Mouse (Mus musculus): ENCODE measurements around the gene Gm9747.
A peak's percentile ranks its signal among the peaks of the same experiment; 100 is the strongest.

Gene Gm9747

GRCm38 (mm10) chr1:82253789-82254445 is 21.0 kb downstream of the Gm9747 start:
- DNase-seq (ENCODE audit: low read depth, low spot score) = no peak

DNA sequence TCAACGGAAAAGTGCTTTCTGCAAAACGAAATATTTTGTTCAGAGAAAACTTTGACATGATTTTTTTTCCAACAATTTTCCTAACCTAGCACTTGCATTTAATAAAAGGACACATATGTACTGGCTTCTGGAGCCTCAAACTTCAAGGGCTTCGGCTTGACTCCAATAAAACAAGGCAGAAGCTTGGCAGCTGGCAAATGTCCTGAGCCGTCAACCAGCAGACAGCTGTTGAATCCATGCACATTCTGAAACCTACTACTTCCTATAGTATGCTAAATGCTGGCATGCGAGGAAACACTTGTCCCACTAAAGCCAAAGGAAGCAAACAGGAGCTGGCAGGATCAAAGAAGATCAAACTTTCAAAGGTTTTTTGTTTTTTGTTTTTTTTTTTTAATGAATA is 24.5 kb downstream of the Gm9747 start:
- peak; percentile 63 for DNase-seq (ENCODE audit: low read depth, low spot score)

DNA sequence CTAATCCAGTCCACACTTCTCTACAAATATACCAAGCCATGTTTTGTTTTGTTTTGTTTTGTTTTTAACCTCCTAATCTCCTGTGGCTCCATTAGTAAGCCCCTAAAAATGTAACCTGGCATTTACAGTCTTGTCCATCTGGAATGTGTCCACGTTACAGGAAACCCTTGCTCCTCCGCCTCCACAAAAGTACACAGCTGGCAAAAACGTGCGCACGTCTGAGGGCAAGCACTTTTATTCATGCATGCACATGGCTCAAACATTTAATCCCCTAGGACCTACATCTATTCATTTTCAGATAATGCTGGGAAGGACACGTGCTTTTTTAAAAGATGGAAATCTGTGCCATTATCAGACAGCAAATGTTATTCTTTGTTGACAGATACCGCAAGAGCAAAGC is 25.4 kb downstream of the Gm9747 start:
- DNase-seq (ENCODE audit: low read depth, low spot score) = peak; percentile 67

GRCm38 (mm10) chr1:82260055-82260454 is 27.1 kb downstream of the Gm9747 start:
- no peak for DNase-seq (ENCODE audit: low read depth, low spot score)

DNA sequence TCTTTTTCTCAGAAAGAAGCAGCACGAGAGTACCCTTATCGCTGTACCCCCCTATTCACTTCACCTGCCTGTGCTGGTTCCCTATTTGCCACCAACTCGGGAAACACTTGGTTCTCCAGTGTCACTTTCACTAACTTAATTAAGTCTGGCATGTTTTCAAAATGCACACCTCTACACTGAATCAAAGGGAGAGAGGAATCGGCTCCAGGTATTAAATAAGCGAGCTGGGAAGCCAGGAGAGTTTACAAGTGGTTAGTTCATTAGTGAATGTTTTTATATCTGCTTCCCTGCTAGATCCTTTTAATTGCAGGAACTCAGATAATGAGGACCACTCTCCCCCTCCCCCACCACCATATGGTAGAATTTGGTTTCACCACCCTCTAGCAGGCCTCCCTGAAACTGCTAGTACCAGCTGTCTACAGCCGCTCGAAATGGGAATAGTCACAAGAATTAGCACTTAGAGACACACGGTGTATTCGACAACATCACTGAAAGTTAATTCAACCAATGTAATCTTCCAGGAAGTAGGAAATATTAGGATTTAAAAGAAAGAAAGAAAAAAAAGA is 28.2 kb downstream of the Gm9747 start:
- peak; percentile 75 for DNase-seq (ENCODE audit: low read depth, low spot score)

DNA sequence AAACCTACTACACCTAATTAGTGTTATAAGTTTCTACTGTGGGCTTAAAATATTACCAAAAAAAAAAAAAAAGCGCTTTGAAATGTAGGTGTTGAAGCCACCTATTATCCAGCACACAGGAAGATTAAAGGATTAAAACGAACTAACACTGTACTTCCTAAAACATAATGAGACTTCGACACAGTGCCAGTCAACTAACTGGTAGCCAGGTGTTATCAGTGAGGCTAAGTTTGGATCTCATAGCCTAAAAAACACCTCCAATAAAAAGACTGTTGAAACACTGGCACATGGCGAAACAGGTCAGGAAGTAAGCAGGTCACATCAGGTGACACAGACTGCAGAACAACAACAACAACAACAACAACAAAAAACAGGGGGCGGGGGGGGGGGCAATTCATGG is 28.7 kb downstream of the Gm9747 start:
- DNase-seq (ENCODE audit: low read depth, low spot score) = no peak

GRCm38 (mm10) chr1:82262331-82262730 is 29.4 kb downstream of the Gm9747 start:
- DNase-seq (ENCODE audit: low read depth, low spot score) = no peak

DNA sequence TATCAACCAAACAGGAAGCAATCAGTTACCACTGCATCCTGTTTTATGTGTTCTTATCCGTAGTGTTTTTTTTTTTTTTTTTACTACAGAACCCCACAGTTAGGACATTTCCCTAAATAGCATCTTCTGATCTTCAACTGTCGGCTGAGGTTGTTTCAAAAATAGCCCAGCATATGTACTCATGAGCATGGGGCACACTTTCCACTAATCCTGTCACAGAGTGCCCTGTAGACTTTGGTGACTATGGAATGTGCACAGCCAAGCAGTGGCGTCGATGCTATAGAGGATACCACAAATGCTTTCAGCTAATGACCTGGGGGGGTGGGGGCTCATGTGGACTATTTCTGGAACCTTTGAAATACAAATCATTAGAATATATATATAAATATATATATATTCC is 34.6 kb downstream of the Gm9747 start:
- no peak for DNase-seq (ENCODE audit: low read depth, low spot score)

DNA sequence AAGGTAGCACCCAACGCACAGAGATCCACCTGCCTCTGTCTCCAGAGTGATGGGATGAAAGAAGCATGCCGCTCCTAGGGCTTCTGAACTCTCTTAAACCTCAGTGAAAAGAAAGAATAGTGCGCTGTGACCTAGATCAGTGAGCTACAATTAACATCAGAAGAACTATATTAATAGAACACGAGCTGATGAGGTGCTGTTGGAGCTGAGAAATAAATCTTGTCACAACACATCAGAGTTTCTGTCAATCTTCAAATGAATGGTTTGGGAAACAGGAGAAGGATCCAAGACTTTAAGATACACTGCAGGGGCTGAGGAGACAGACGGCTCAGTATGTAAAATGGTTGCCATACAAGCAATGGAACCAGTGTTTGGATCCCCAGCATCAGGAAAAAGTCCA is 39.3 kb downstream of the Gm9747 start:
- no peak for DNase-seq (ENCODE audit: low read depth, low spot score)

DNA sequence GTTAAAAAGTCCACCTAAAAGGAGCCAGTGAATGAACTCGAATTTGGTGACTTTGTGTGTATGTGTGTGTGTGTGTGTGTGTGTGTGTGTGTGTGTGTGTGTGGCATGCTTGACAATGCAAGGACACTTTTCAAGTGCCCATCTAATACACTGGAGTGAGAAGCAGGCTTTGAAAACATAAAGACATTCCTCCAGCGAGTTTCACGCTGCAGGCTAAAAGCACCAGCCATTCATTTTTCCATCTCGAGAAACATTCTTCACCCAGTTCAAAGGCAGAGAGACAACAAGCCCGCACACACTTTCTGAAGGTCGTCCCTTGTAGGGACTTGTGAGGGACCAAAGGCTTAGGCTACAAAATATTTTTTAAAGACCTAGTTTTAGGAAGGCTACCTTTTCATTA is 40.6 kb downstream of the Gm9747 start:
- DNase-seq (ENCODE audit: low read depth, low spot score) = peak; percentile 43

DNA sequence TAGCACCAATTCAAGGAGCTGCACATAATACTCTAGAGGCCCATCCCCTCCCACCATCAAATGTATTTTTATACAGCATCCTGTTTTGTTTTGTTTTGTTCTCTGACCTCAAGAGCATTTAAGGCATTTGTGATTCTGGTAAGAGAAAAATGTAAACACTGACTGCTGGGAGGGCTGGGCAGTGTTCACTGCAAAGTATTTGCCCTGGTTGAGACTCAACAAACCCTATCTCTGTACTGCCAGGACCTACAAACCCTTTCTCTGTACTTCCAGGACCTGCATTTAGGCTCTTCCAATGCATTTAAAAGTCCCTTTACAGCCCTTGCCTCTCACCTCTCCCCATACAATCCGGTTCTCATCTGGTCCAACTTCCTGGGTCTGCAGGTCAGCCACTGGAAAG is 41.4 kb downstream of the Gm9747 start:
- DNase-seq (ENCODE audit: low read depth, low spot score) = no peak

DNA sequence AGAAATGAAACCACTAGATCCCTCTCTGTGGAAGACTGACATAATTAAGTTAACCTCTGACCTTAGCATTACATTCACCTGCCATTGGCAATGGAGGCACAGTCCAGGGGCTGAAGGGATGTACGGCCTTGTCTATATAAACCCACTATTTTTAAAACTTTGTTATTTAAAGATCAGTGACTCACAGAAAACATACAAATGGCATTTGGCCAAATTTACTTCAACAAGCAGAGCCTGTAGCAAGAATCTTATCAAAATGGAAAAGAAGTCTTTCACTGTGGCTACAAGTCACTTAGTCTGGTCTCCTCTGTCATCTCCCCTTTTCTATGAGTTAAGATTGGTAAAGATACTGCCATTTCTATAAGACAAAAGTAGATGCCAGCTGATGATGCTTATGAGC is 46.9 kb downstream of the Gm9747 start:
- DNase-seq (ENCODE audit: low read depth, low spot score) = no peak

- no peak for DNase-seq (ENCODE audit: low read depth, low spot score)
Measured at GRCm38 (mm10) chr1:82281823-82282222, 48.9 kb downstream of the Gm9747 start.

GRCm38 (mm10) chr1:82282992-82283611 is 50.2 kb downstream of the Gm9747 start:
- DNase-seq (ENCODE audit: low read depth, low spot score) = peak; percentile 88

DNA sequence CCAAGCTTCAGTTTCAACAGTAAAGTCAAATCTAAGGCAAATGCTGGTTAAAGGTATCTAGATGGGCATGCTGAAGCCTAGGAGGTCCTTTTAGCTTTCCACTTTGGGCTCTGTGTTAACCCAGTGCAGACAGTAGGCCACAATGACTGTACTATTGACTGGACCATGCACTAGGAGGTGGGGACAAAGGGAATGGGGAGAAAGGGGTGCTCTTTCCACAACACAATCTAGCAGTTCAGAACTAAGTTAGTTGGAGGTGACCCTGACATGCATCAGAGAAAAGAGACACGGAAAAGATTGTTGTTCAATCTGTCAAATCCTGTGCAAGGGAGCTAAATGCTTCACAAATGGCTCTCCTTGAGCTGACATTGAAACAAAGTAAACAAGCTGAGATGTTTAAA is 51.0 kb downstream of the Gm9747 start:
- DNase-seq (ENCODE audit: low read depth, low spot score) = no peak

- no peak for DNase-seq (ENCODE audit: low read depth, low spot score)
Measured at GRCm38 (mm10) chr1:82284403-82284802, 51.5 kb downstream of the Gm9747 start.

Data from forelimb bud, embryonic 11.5 days (tissue).